Mouse (Mus musculus) limb, embryonic 14.5 days (tissue): ENCODE data around the gene Otx1. TPM values are rescaled to one million over a fixed set of nuclear protein-coding genes. Genes with fewer than 3 reads are reported as not detected.

Source experiments
- ATAC-seq: fragments of 200-750 bp; cut with Nextera tagmentation; 2 replicates; pipeline ENCODE4 v1.8.0; 2017; ENCODE audit warnings: low read depth, moderate number of reproducible peaks, moderate TSS enrichment; ENCODE audit not compliant: low FRiP score
- DNase-seq: peaks from one replicate; pipeline ENCODE4 v3.0.0-alpha.2; 2015; ENCODE audit warnings: low spot score
- H3K27ac ChIP-seq: fragments of 300-500 bp; sonication (generic); replicated peaks from 2 replicates; pipeline ENCODE4 v1.5.1; 2014; ENCODE audit warnings: low read depth, mild to moderate bottlenecking, low read length, moderate library complexity, mixed read lengths
- H3K27me3 ChIP-seq: fragments of 300-500 bp; sonication (generic); 2 replicates; pipeline ENCODE4 v1.6.1; 2014; ENCODE audit warnings: low read length, mixed read lengths; ENCODE audit not compliant: control insufficient read depth, insufficient read depth
- H3K36me3 ChIP-seq: fragments of 300-500 bp; sonication (generic); 2 replicates; pipeline ENCODE4 v1.6.1; 2014; ENCODE audit warnings: mild to moderate bottlenecking, low read length, moderate library complexity, mixed read lengths; ENCODE audit not compliant: control insufficient read depth, insufficient read depth
- H3K4me1 ChIP-seq: fragments of 300-500 bp; sonication (generic); 2 replicates; pipeline ENCODE4 v1.6.1; 2014; ENCODE audit warnings: antibody characterized with exemption, low read length, mixed read lengths; ENCODE audit not compliant: control insufficient read depth, insufficient read depth
- H3K4me2 ChIP-seq: fragments of 300-500 bp; sonication (generic); replicated peaks from 2 replicates; pipeline ENCODE4 v1.6.1; 2014; ENCODE audit warnings: low read depth, mild to moderate bottlenecking, low read length, moderate library complexity; ENCODE audit not compliant: severe bottlenecking
- H3K4me3 ChIP-seq: fragments of 300-500 bp; sonication (generic); replicated peaks from 2 replicates; pipeline ENCODE4 v1.5.1; 2014; ENCODE audit warnings: low read length
- H3K9ac ChIP-seq: fragments of 300-500 bp; sonication (generic); 2 replicates; pipeline ENCODE4 v1.6.1; 2014; ENCODE audit warnings: mild to moderate bottlenecking, low read depth, low read length, moderate library complexity; ENCODE audit not compliant: severe bottlenecking
- H3K9me3 ChIP-seq: fragments of 300-500 bp; sonication (generic); 2 replicates; pipeline ENCODE4 v1.6.1; 2016; ENCODE audit warnings: low read length; ENCODE audit not compliant: control insufficient read depth
- POLR2A ChIP-seq: fragments of 200-500 bp; IDR thresholded peaks from 2 replicates; pipeline ENCODE4 v1.8.0; 2012; ENCODE audit warnings: inconsistent platforms, mild to moderate bottlenecking, moderate library complexity, borderline replicate concordance; ENCODE audit not compliant: insufficient read depth, insufficient read length; ENCODE audit errors: extremely low read depth
- WGBS: fragments of 180-500 bp; shearing (Covaris S2); extraction: QIAGEN DNeasy Blood & Tissue Kit; methylation state at CpG from one replicate; pipeline ENCODE4 v1.1.7; 2014; 5-methylcytosine and 5-hydroxymethylcytosine counted together
- polyA plus RNA-seq, 2 experiments: library from polyadenylated mRNA; depleted of rRNA in 1 of 2; stranded (reverse) in 1 of 2; unstranded in 1 of 2; fragments of >200 nt; fragmentation: Nextera tagmentation in 1 of 2; extraction: Ambion mirVana in 1 of 2; gene quantifications; 2 replicates each; pipeline versions ENCODE4 v1.2.1 to v1.2.3; 2012 to 2014

Gene Otx1
- polyA plus RNA-seq, 2 experiments = 2.2 to 3.3 TPM

- H3K27ac ChIP-seq = no peak overlapping the region
- no peak overlapping the region for H3K4me2 ChIP-seq
- ATAC-seq (no peak), DNase-seq (no peak)
- TF ChIP-seq POLR2A = no peak
- no peak overlapping the region for H3K9ac ChIP-seq
- peaks cover 84% of the 10 kb centered on the region for H3K27me3 ChIP-seq
- H3K9me3 ChIP-seq = no peaks in the 10 kb centered on the region
- no peaks in the 10 kb centered on the region for H3K36me3 ChIP-seq
- H3K4me1 ChIP-seq = 0 out of 2 replicates have a peak, but pooled peaks cover 4% of the 10 kb centered on the region
- WGBS = 5% methylated on average over 27 of the region's 27 CpGs
- 0 out of 2 replicates have a peak overlapping the region, but pooled peaks have one; percentile 29 for H3K4me3 ChIP-seq
These were observed 7.0 kb downstream of the Otx1 start for GRCm38 (mm10) chr11:21995534-21996324.

GRCm38 (mm10) chr11:21994377-21995370 lies 8.0 kb downstream of the Otx1 start:
- 0 out of 2 replicates have a peak, but pooled peaks cover 3% of the 10 kb centered on the region for H3K4me1 ChIP-seq
- WGBS = 7% methylated on average over 34 of the region's 34 CpGs
- no peak overlapping the region for H3K4me2 ChIP-seq
- peaks cover 78% of the 10 kb centered on the region for H3K27me3 ChIP-seq
- H3K36me3 ChIP-seq = no peaks in the 10 kb centered on the region
- TF ChIP-seq POLR2A = no peak
- ATAC-seq (no peak), DNase-seq (no peak)
- no peak overlapping the region for H3K9ac ChIP-seq
- H3K9me3 ChIP-seq = no peaks in the 10 kb centered on the region
- H3K27ac ChIP-seq = no peak overlapping the region
- no peak overlapping the region for H3K4me3 ChIP-seq

GRCm38 (mm10) chr11:21993597-21994376 lies 8.9 kb downstream of the Otx1 start:
- ATAC-seq (no peak), DNase-seq (no peak)
- Histone ChIP-seq H3K4me2 (no peak overlapping the region), H3K4me1 (0 out of 2 replicates have a peak, but pooled peaks cover 3% of the 10 kb centered on the region), H3K36me3 (no peaks in the 10 kb centered on the region), H3K4me3 (peak overlapping the region; percentile 20; the same call in 1 of the 2 replicates), H3K27me3 (peaks cover 76% of the 10 kb centered on the region), H3K27ac (no peak overlapping the region), H3K9me3 (no peaks in the 10 kb centered on the region), H3K9ac (no peak overlapping the region)
- WGBS = 4% methylated on average over 33 of the region's 47 CpGs
- no peak for TF ChIP-seq POLR2A

GRCm38 (mm10) chr11:21992761-21993596 lies 9.7 kb downstream of the Otx1 start:
- WGBS = 2% methylated on average over 82 of the region's 96 CpGs
- H3K4me1 ChIP-seq = 0 out of 2 replicates have a peak, but pooled peaks cover 3% of the 10 kb centered on the region
- peak overlapping the region; percentile 29; the same call in 1 of the 2 replicates for H3K4me2 ChIP-seq
- no peak overlapping the region for H3K9ac ChIP-seq
- no peak for TF ChIP-seq POLR2A
- no peaks in the 10 kb centered on the region for H3K9me3 ChIP-seq
- DNase-seq = no peak
- ATAC-seq = 0 out of 2 replicates have a peak, but pooled peaks have one; percentile 9
- H3K27me3 ChIP-seq = peaks cover 72% of the 10 kb centered on the region
- H3K36me3 ChIP-seq = no peaks in the 10 kb centered on the region
- no peak overlapping the region for H3K27ac ChIP-seq
- peak overlapping the region; percentile 20 for H3K4me3 ChIP-seq
